Mouse (Mus musculus): ENCODE measurements around the gene Cutc. TPM values are rescaled to one million over a fixed set of nuclear protein-coding genes. Genes with fewer than 3 reads are reported as not detected.
A peak's percentile ranks its signal among the peaks of the same experiment; 100 is the strongest.

Cutc gene
- polyA plus RNA-seq, 1 experiment from 2014 or later: 10.8 TPM

DNA sequence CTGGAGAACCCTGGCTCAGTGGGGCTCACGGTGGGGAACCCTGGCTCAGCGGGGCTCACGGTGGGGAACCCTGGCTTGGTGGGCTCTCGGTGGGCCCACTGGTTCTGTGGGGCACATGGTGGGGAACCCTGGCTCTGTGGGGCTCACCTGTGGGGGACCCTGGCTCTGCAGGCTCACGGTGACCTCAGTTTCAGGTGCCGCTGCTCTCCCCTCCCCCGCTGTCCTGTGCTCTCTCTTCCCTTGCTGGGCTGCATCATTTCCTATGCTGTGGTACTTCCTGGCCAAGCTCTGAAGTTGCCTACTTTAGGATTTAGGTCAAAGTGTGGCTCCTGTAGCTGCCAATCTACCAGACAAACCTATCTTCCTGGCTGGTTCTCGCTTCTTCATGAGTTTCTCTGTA lies 29.9 kb upstream of the Cutc start:
- WGBS (ENCODE audit: insufficient replicate concordance): 67% methylated on average over 8 of the region's 8 CpGs

DNA sequence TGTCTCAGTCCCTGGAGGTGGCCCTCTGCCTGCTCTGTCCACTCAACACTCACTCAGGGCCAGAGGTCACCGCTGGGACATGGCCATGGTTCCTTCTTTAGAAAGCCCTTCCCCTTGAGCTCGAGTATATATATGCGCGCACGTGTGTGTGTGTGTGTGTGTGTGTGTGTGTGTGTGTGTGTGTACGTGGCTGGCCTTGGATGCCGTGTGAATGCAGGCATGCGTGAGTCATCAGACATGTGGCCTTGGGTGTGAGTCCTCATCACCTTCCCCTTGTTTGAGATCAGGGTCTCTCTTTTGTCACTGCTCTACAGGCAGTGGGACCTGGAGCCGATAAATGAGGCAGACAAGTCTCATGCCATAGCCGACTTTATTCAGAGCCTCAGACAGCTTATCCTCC lies 29.3 kb upstream of the Cutc start:
- Histone ChIP-seq H3K9ac (ENCODE audit: low read depth, low read length) (no peak overlapping the region), H3K4me3 (ENCODE audit: low read depth, low read length) (no peak overlapping the region), H3K4me2 (ENCODE audit: low read depth, low read length) (no peak overlapping the region), H3K4me1 (ENCODE audit: control insufficient read depth, low read depth, low read length) (no peaks in the 10 kb centered on the region), H3K27me3 (ENCODE audit: control insufficient read depth, insufficient read depth, low read depth, low read length) (no peaks in the 10 kb centered on the region), H3K27ac (ENCODE audit: low read length) (no peak overlapping the region), H3K36me3 (ENCODE audit: control insufficient read depth, insufficient read depth) (peaks cover 2% of the 10 kb centered on the region; the same call in 1 of the 2 replicates), H3K9me3 (replicated peaks; ENCODE audit: control insufficient read depth, low read length) (no peaks in the 10 kb centered on the region)
- 67% methylated on average over 10 of the region's 10 CpGs for whole genome bisulfite sequencing (ENCODE audit: insufficient replicate concordance)
- ATAC-seq (ENCODE audit: low read depth): no peak

More for the DNA sequence above, 29.9 kb upstream of the Cutc start:
- no peak overlapping the region for H3K4me2 ChIP-seq (ENCODE audit: low read depth, low read length)
- no peak for ATAC-seq (ENCODE audit: low read depth)
- no peaks in the 10 kb centered on the region for H3K4me1 ChIP-seq (ENCODE audit: control insufficient read depth, low read depth, low read length)
- H3K27me3 ChIP-seq (ENCODE audit: control insufficient read depth, insufficient read depth, low read depth, low read length): no peaks in the 10 kb centered on the region
- no peak overlapping the region for H3K9ac ChIP-seq (ENCODE audit: low read depth, low read length)
- H3K27ac ChIP-seq (ENCODE audit: low read length): no peak overlapping the region
- H3K36me3 ChIP-seq (ENCODE audit: control insufficient read depth, insufficient read depth): peaks cover 2% of the 10 kb centered on the region; the same call in 1 of the 2 replicates
- no peaks in the 10 kb centered on the region for H3K9me3 ChIP-seq (replicated peaks; ENCODE audit: control insufficient read depth, low read length)
- H3K4me3 ChIP-seq (ENCODE audit: low read depth, low read length): no peak overlapping the region

DNA sequence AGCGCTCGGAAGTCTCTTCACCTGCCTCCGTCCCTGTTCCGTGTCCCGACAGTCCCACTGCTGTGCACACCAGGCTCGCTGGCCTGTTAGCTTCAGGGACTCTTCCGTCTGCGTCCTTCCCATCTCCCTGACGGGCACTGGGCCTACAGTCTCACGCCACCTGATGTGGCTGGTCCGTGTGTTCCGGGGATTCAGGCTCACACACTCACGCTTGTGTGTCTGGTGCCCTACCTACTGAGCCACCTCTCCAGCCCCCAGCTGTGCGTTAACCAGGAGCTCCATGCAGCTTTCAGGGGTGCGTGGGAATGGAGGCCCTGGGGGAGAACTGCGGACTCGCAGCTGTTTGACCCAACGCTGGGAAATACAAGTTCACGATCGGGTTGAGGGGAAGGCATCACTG lies 28.6 kb upstream of the Cutc start:
- Histone ChIP-seq H3K27ac (ENCODE audit: low read length) (no peak overlapping the region), H3K4me2 (ENCODE audit: low read depth, low read length) (no peak overlapping the region), H3K4me1 (ENCODE audit: control insufficient read depth, low read depth, low read length) (no peaks in the 10 kb centered on the region), H3K9ac (ENCODE audit: low read depth, low read length) (no peak overlapping the region), H3K27me3 (ENCODE audit: control insufficient read depth, insufficient read depth, low read depth, low read length) (no peaks in the 10 kb centered on the region), H3K36me3 (ENCODE audit: control insufficient read depth, insufficient read depth) (peaks cover 2% of the 10 kb centered on the region; the same call in 1 of the 2 replicates), H3K9me3 (replicated peaks; ENCODE audit: control insufficient read depth, low read length) (no peaks in the 10 kb centered on the region), H3K4me3 (ENCODE audit: low read depth, low read length) (no peak overlapping the region)
- 88% methylated on average over 20 of the region's 20 CpGs for WGBS (ENCODE audit: insufficient replicate concordance)
- ATAC-seq (ENCODE audit: low read depth): no peak

DNA sequence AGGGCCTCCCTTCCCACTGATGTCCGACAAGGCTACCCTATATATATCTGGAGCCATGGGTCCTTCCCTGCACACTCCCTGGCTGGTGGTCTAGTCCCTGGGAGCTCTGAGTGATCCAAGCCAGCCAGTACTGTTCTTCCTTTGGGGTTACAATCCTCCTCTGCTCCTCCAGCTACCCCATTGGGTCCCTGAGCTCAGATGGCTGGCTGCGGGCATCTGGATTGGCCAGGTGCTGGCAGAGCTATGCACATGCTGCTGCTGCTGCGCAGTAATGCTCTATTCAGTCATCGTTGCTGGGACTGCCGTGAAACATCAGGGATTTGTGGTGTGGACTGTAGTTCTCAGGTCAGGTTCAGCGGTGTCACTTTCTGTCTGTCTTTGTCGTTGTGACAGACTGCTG lies 28.0 kb upstream of the Cutc start:
- no peak overlapping the region for H3K9ac ChIP-seq (ENCODE audit: low read depth, low read length)
- H3K9me3 ChIP-seq (replicated peaks; ENCODE audit: control insufficient read depth, low read length): no peaks in the 10 kb centered on the region
- no peak overlapping the region for H3K4me3 ChIP-seq (ENCODE audit: low read depth, low read length)
- peaks cover 2% of the 10 kb centered on the region; the same call in 1 of the 2 replicates for H3K36me3 ChIP-seq (ENCODE audit: control insufficient read depth, insufficient read depth)
- no peaks in the 10 kb centered on the region for H3K27me3 ChIP-seq (ENCODE audit: control insufficient read depth, insufficient read depth, low read depth, low read length)
- no peaks in the 10 kb centered on the region for H3K4me1 ChIP-seq (ENCODE audit: control insufficient read depth, low read depth, low read length)
- H3K4me2 ChIP-seq (ENCODE audit: low read depth, low read length): no peak overlapping the region
- 87% methylated on average over 7 of the region's 7 CpGs for WGBS (ENCODE audit: insufficient replicate concordance)
- no peak overlapping the region for H3K27ac ChIP-seq (ENCODE audit: low read length)
- no peak for ATAC-seq (ENCODE audit: low read depth)

GRCm38 (mm10) chr19:43726510-43727146 lies 26.2 kb upstream of the Cutc start:
- H3K4me3 ChIP-seq (ENCODE audit: low read depth, low read length): no peak overlapping the region
- H3K4me1 ChIP-seq (ENCODE audit: control insufficient read depth, low read depth, low read length): no peaks in the 10 kb centered on the region
- no peaks in the 10 kb centered on the region for H3K27me3 ChIP-seq (ENCODE audit: control insufficient read depth, insufficient read depth, low read depth, low read length)
- peaks cover 2% of the 10 kb centered on the region; the same call in 1 of the 2 replicates for H3K36me3 ChIP-seq (ENCODE audit: control insufficient read depth, insufficient read depth)
- H3K27ac ChIP-seq (ENCODE audit: low read length): no peak overlapping the region
- H3K9me3 ChIP-seq (replicated peaks; ENCODE audit: control insufficient read depth, low read length): no peaks in the 10 kb centered on the region
- no peak overlapping the region for H3K9ac ChIP-seq (ENCODE audit: low read depth, low read length)
- no peak for ATAC-seq (ENCODE audit: low read depth)
- WGBS (ENCODE audit: insufficient replicate concordance): 72% methylated on average over 15 of the region's 15 CpGs
- H3K4me2 ChIP-seq (ENCODE audit: low read depth, low read length): no peak overlapping the region

GRCm38 (mm10) chr19:43729296-43730036 lies 23.3 kb upstream of the Cutc start:
- Histone ChIP-seq H3K4me3 (ENCODE audit: low read depth, low read length) (no peak overlapping the region), H3K4me1 (ENCODE audit: control insufficient read depth, low read depth, low read length) (no peaks in the 10 kb centered on the region), H3K4me2 (ENCODE audit: low read depth, low read length) (peak overlapping the region; percentile 22; the same call in 1 of the 2 replicates), H3K27me3 (ENCODE audit: control insufficient read depth, insufficient read depth, low read depth, low read length) (no peaks in the 10 kb centered on the region), H3K36me3 (ENCODE audit: control insufficient read depth, insufficient read depth) (peaks cover 2% of the 10 kb centered on the region; the same call in 1 of the 2 replicates), H3K27ac (ENCODE audit: low read length) (no peak overlapping the region), H3K9ac (ENCODE audit: low read depth, low read length) (no peak overlapping the region), H3K9me3 (replicated peaks; ENCODE audit: control insufficient read depth, low read length) (no peaks in the 10 kb centered on the region)
- WGBS (ENCODE audit: insufficient replicate concordance): 58% methylated on average over 22 of the region's 22 CpGs
- ATAC-seq (ENCODE audit: low read depth): no peak

DNA sequence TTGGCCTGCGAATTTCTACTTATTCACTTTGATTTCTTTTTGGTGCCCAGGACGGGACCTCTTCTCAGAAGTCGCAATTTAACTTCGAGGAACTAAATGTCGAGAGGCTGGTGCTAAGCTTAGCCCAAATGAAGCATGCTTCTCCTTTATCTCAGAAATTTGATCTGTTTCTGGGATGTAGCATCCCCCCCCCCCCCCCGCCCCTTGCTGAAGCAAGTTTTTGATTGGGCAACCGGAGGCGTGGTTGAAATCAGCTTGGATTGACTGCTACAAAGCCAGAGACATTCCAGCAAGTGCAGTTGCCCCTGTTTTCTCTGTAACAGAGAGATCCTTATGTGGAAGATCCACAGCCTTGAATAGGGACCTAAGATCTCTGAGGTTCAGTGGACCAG lies 22.8 kb upstream of the Cutc start:
- no peaks in the 10 kb centered on the region for H3K9me3 ChIP-seq (replicated peaks; ENCODE audit: control insufficient read depth, low read length)
- no peak overlapping the region for H3K4me2 ChIP-seq (ENCODE audit: low read depth, low read length)
- H3K36me3 ChIP-seq (ENCODE audit: control insufficient read depth, insufficient read depth): peaks cover 2% of the 10 kb centered on the region; the same call in 1 of the 2 replicates
- no peaks in the 10 kb centered on the region for H3K27me3 ChIP-seq (ENCODE audit: control insufficient read depth, insufficient read depth, low read depth, low read length)
- 64% methylated on average over 8 of the region's 8 CpGs for WGBS (ENCODE audit: insufficient replicate concordance)
- H3K4me3 ChIP-seq (ENCODE audit: low read depth, low read length): no peak overlapping the region
- no peak overlapping the region for H3K9ac ChIP-seq (ENCODE audit: low read depth, low read length)
- ATAC-seq (ENCODE audit: low read depth): no peak
- no peak overlapping the region for H3K27ac ChIP-seq (ENCODE audit: low read length)
- no peaks in the 10 kb centered on the region for H3K4me1 ChIP-seq (ENCODE audit: control insufficient read depth, low read depth, low read length)

GRCm38 (mm10) chr19:43731157-43731556 lies 21.6 kb upstream of the Cutc start:
- no peak overlapping the region for H3K4me2 ChIP-seq (ENCODE audit: low read depth, low read length)
- no peak overlapping the region for H3K27ac ChIP-seq (ENCODE audit: low read length)
- WGBS (ENCODE audit: insufficient replicate concordance): 71% methylated on average over 7 of the region's 7 CpGs
- no peaks in the 10 kb centered on the region for H3K27me3 ChIP-seq (ENCODE audit: control insufficient read depth, insufficient read depth, low read depth, low read length)
- H3K36me3 ChIP-seq (ENCODE audit: control insufficient read depth, insufficient read depth): peaks cover under 1% of the 10 kb centered on the region; the same call in 1 of the 2 replicates
- no peak for ATAC-seq (ENCODE audit: low read depth)
- no peak overlapping the region for H3K9ac ChIP-seq (ENCODE audit: low read depth, low read length)
- no peaks in the 10 kb centered on the region for H3K4me1 ChIP-seq (ENCODE audit: control insufficient read depth, low read depth, low read length)
- no peaks in the 10 kb centered on the region for H3K9me3 ChIP-seq (replicated peaks; ENCODE audit: control insufficient read depth, low read length)
- no peak overlapping the region for H3K4me3 ChIP-seq (ENCODE audit: low read depth, low read length)

- Histone ChIP-seq H3K9ac (ENCODE audit: low read depth, low read length) (no peak overlapping the region), H3K4me1 (ENCODE audit: control insufficient read depth, low read depth, low read length) (no peaks in the 10 kb centered on the region), H3K4me2 (ENCODE audit: low read depth, low read length) (no peak overlapping the region), H3K27ac (ENCODE audit: low read length) (no peak overlapping the region), H3K4me3 (ENCODE audit: low read depth, low read length) (no peak overlapping the region), H3K9me3 (replicated peaks; ENCODE audit: control insufficient read depth, low read length) (no peaks in the 10 kb centered on the region), H3K27me3 (ENCODE audit: control insufficient read depth, insufficient read depth, low read depth, low read length) (no peaks in the 10 kb centered on the region), H3K36me3 (ENCODE audit: control insufficient read depth, insufficient read depth) (peaks cover 40% of the 10 kb centered on the region)
- ATAC-seq (ENCODE audit: low read depth): no peak
- WGBS (ENCODE audit: insufficient replicate concordance): 88% methylated on average over 10 of the region's 10 CpGs
Observed at GRCm38 (mm10) chr19:43738409-43738808, 14.4 kb upstream of the Cutc start.
